In genomic region chr7:29067758-29068157, GRCm38 (mm10) we compare ENCODE assay signal across 9 mouse cellular contexts. TPM values are rescaled to one million over a fixed set of nuclear protein-coding genes. Genes with fewer than 3 reads are reported as not detected.
DNase-seq lines count a peak whose midpoint lies in the region; ATAC-seq lines count a peak whose summit lies in the region.
"Had no signal": no experiment of that assay in that cellular context is flagged by ENCODE, and none has a peak within 500 bp of the region (broad histone marks: within the 10 kb centered on the region; RNA-seq: fewer than 3 reads in every experiment).

No protein-coding gene starts in this region.

- no peak for ATAC-seq in neural tube, embryonic 12.5 days (ENCODE audit: low FRiP score, low read depth)
- no peak for ATAC-seq in neural tube, embryonic 15.5 days (ENCODE audit: low FRiP score)
- ATAC-seq in megakaryocyte, adult 5-6 weeks (ENCODE audit: poor library complexity, severe bottlenecking): no peak
- no peak for ATAC-seq in forebrain, embryonic 15.5 days (replicated peaks)

- 9% methylated on average over 15 of the region's 15 CpGs for WGBS in neural tube, embryonic 12.5 days
- WGBS in neural tube, embryonic 15.5 days: 10% methylated on average over 15 of the region's 15 CpGs
- 18% methylated on average over 15 of the region's 15 CpGs for WGBS in forebrain, embryonic 15.5 days

- intact Hi-C loops in left cerebral cortex, postnatal 36 days (cut with DNase I): no loop called here

- no peak overlapping the region for H3K4me3 ChIP-seq in neural tube, embryonic 12.5 days
- no peak overlapping the region for H3K4me3 ChIP-seq in neural tube, embryonic 15.5 days (replicated peaks)
- no peak overlapping the region for H3K4me3 ChIP-seq in forebrain, embryonic 15.5 days
- H3K4me3 ChIP-seq: limb, embryonic 12.5 days had no signal

- 0 out of 2 replicates have a peak overlapping the region, but pooled peaks have one; percentile 14 for H3K4me2 ChIP-seq in neural tube, embryonic 12.5 days (replicated peaks)
- H3K4me2 ChIP-seq in neural tube, embryonic 15.5 days: no peak overlapping the region
- no peak overlapping the region for H3K4me2 ChIP-seq in forebrain, embryonic 15.5 days (replicated peaks)
- H3K4me2 ChIP-seq: limb, embryonic 12.5 days had no signal

- H3K9me3 ChIP-seq in neural tube, embryonic 12.5 days: no peaks in the 10 kb centered on the region
- H3K9me3 ChIP-seq in neural tube, embryonic 15.5 days (replicated peaks): no peaks in the 10 kb centered on the region
- no peaks in the 10 kb centered on the region for H3K9me3 ChIP-seq in forebrain, embryonic 15.5 days
- H3K9me3 ChIP-seq: limb, embryonic 12.5 days had no signal

- H3K36me3 ChIP-seq in neural tube, embryonic 12.5 days: no peaks in the 10 kb centered on the region
- no peaks in the 10 kb centered on the region for H3K36me3 ChIP-seq in neural tube, embryonic 15.5 days
- H3K36me3 ChIP-seq in splenic B cell, adult 2 months (ENCODE audit: control insufficient read depth, insufficient read depth, low read length, poor library complexity, severe bottlenecking): no peaks in the 10 kb centered on the region
- no peaks in the 10 kb centered on the region for H3K36me3 ChIP-seq in forebrain, embryonic 15.5 days

- H3K9ac ChIP-seq in neural tube, embryonic 12.5 days: no peak overlapping the region
- H3K9ac ChIP-seq in neural tube, embryonic 15.5 days (replicated peaks): no peak overlapping the region
- H3K9ac ChIP-seq in forebrain, embryonic 15.5 days (replicated peaks): no peak overlapping the region
- H3K9ac ChIP-seq: limb, embryonic 12.5 days had no signal

- peak; percentile 64 for DNase-seq in embryo, embryonic 9.5 days (ENCODE audit: extremely low spot score)
- peak; percentile 60 to 76 for DNase-seq in kidney, postnatal 25 days
- peak; percentile 13 for DNase-seq in splenic B cell, adult 2 months (ENCODE audit: low read depth, low spot score)
- DNase-seq in left cerebral cortex, postnatal 36 days (ENCODE audit: low spot score in 2 of 2): no peak

- peaks cover 30% of the 10 kb centered on the region for H3K27me3 ChIP-seq in neural tube, embryonic 12.5 days (replicated peaks)
- H3K27me3 ChIP-seq in neural tube, embryonic 15.5 days (replicated peaks): peaks cover 19% of the 10 kb centered on the region
- H3K27me3 ChIP-seq in splenic B cell, adult 2 months (ENCODE audit: control insufficient read depth, insufficient read depth, low read length, poor library complexity, severe bottlenecking): no peaks in the 10 kb centered on the region
- H3K27me3 ChIP-seq in forebrain, embryonic 15.5 days: 0 out of 2 replicates have a peak, but pooled peaks cover 2% of the 10 kb centered on the region

- H3K27ac ChIP-seq in neural tube, embryonic 12.5 days: no peak overlapping the region
- H3K27ac ChIP-seq in neural tube, embryonic 15.5 days (replicated peaks): no peak overlapping the region
- no peak overlapping the region for H3K27ac ChIP-seq in forebrain, embryonic 15.5 days (replicated peaks)
- H3K27ac ChIP-seq: limb, embryonic 12.5 days had no signal

- H3K4me1 ChIP-seq in neural tube, embryonic 12.5 days: peaks cover 13% of the 10 kb centered on the region
- H3K4me1 ChIP-seq in neural tube, embryonic 15.5 days: peaks cover 27% of the 10 kb centered on the region
- H3K4me1 ChIP-seq in forebrain, embryonic 15.5 days: peaks cover 38% of the 10 kb centered on the region

RNA-seq across cellular contexts. Expression of gene Ryr1, which starts 57.2 kb away (rescaled TPM):
- polyA plus RNA-seq in neural tube, embryonic 12.5 days (2016; fragmentation: Nextera tagmentation; extraction: Ambion mirVana): 4.4 and 5.0 TPM in 2 replicates
- 8.7 and 13.4 TPM in 2 replicates for polyA plus RNA-seq in neural tube, embryonic 15.5 days (2015; fragmentation: Nextera tagmentation; extraction: Ambion mirVana)
- total RNA-seq in megakaryocyte, adult 5-6 weeks (2015): 0.52 and 0.78 TPM in 2 replicates
- total RNA-seq in megakaryocyte, adult 5-6 weeks (2017): 0.69 and 0.92 TPM in 2 replicates
- total RNA-seq in left cerebral cortex, postnatal 36 days (2021): 10 to 100 TPM in 1 of 2 experiments, 1 to 10 TPM in 1; 4.9 to 11.0 TPM
- polyA plus RNA-seq in forebrain, embryonic 15.5 days (2015; fragmentation: Nextera tagmentation; extraction: Ambion mirVana): 13.3 and 15.6 TPM in 2 replicates

Comparison
In these comparisons a context has a peak if more than half of its experiments do, and no peak if none do; other contexts are left out.
1. DNase-seq: peak in embryo, embryonic 9.5 days (single experiment), kidney, postnatal 25 days (2 of 2) and splenic B cell, adult 2 months (single experiment); none in left cerebral cortex, postnatal 36 days (0 of 2).